Mouse (Mus musculus) ES-CJ7 (cell line): ENCODE measurements around the gene Nme4.
"Not testable (repeated sequence)": the region's sequence is repeated elsewhere in the genome, so short reads cannot be mapped to it uniquely, and the experiment has no call there.

Source experiments
- DNase-seq: peaks from one replicate; pipeline ENCODE4 v3.0.0; 2011; ENCODE audit warnings: low read depth, low spot score

Nme4 gene

GRCm38 (mm10) chr17:26095121-26095740, at the start of gene Nme4:
Gene Nme4 (minus strand): TSS chr17:26095602.
- DNase-seq: peak; percentile 33

- DNase-seq: no peak
Measured at GRCm38 (mm10) chr17:26143386-26143785, 48.0 kb upstream of the Nme4 start.

DNA sequence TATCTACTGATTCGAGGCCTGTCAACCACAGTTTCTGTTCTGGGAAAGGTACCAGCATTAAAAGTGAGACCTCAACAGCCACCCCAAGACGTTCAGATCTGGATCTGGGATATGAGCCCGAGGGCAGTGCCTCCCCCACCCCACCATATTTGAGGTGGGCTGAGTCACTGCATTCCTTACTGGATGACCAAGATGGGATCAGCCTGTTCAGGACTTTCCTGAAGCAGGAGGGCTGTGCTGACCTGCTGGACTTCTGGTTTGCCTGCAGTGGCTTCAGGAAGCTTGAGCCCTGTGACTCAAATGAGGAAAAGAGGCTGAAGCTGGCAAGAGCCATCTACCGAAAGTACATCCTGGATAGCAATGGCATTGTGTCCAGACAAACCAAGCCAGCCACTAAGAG, 47.4 kb upstream of the Nme4 start:
- DNase-seq: no peak

DNA sequence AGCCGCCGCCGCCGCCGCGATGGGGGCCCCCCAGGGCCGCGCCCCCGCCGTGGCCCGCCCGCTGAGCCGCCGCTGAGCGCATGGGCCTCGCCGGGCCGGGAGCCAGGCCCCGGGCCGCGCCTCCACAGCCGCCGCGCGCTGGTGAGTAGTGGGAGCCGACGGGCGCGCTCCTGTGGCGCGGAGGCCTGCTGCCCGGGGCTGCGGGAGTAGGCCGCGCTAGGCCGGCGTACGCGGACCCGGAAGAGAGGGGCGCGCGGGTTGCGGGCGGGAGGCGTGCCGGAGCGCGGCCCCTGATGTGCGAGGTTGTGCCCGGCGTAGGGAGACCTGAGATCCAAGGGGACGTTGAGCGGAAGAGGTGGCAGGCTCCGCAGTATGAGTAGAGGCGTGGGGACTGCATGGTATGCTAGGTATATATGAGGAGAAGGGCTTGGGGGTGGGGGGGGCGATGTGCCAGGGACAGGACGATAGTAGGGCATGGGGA, 43.5 kb upstream of the Nme4 start:
- no peak for DNase-seq

DNA sequence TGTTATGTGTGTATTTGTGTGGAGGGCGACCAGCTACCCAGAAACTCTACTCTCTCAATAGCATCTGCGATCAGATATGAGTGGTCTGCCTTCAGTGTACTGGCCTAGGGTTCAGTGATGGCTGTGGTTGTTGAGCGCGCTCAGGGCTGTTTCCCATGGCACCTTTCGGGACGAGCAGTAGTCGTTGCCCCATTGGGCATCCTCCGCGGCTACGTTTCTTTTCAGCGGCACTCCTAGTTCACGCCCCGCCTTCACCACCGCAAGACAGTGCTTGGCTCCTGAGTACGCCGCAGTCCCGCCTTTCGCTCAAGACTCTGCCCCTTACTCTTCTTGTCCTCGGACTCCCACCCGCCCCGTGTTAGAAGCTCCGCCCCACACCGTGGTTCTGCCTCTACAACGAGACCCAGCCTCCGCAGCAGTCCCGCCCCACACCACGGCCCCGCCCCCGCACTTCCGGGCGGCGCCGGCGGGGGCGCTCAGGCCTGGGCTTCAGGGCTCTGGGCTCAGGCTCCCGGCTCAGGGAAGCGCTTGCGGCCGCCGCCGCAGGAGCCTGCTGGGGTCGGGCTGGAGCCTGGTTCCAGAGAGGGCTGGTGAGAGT, 42.9 kb upstream of the Nme4 start, which contains the start of gene Axin1:
Gene Axin1 (plus strand): TSS at position 450 of the 598 bp plus-strand sequence.
- peak; percentile 99 for DNase-seq

- no peak for DNase-seq
Measured at GRCm38 (mm10) chr17:26137751-26138130, 42.3 kb upstream of the Nme4 start.

- DNase-seq: no peak
Measured at GRCm38 (mm10) chr17:26137106-26137750, 41.8 kb upstream of the Nme4 start.

GRCm38 (mm10) chr17:26131856-26132853, 36.8 kb upstream of the Nme4 start:
- DNase-seq: no peak

GRCm38 (mm10) chr17:26131062-26131732, 35.8 kb upstream of the Nme4 start:
- no peak for DNase-seq

DNA sequence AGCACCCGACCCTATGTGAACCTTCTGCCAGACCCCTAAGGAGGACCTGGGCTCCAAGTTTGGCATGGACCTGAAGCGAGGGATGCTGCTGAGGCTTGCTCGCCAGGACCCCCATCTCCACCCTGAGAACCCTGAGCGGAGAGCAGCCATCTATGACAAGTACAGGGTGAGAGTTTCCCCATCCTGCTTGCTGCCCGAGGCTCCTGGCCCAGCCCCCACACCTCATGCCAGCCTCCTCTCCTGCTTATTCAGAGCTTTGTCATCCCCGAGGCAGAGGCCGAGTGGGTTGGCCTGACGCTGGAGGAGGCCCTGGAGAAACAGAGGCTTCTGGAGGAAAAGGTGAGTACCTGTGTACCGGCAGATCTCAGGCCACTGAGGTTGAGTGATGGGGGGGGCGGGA, 29.8 kb upstream of the Nme4 start:
- no peak for DNase-seq

- DNase-seq: no peak
Measured at GRCm38 (mm10) chr17:26124560-26124959, 29.2 kb upstream of the Nme4 start.

GRCm38 (mm10) chr17:26123267-26123684, 27.9 kb upstream of the Nme4 start, which contains the start of gene Mrpl28:
Gene Mrpl28 (plus strand): TSS chr17:26123500.
- DNase-seq: peak; percentile 98

DNA sequence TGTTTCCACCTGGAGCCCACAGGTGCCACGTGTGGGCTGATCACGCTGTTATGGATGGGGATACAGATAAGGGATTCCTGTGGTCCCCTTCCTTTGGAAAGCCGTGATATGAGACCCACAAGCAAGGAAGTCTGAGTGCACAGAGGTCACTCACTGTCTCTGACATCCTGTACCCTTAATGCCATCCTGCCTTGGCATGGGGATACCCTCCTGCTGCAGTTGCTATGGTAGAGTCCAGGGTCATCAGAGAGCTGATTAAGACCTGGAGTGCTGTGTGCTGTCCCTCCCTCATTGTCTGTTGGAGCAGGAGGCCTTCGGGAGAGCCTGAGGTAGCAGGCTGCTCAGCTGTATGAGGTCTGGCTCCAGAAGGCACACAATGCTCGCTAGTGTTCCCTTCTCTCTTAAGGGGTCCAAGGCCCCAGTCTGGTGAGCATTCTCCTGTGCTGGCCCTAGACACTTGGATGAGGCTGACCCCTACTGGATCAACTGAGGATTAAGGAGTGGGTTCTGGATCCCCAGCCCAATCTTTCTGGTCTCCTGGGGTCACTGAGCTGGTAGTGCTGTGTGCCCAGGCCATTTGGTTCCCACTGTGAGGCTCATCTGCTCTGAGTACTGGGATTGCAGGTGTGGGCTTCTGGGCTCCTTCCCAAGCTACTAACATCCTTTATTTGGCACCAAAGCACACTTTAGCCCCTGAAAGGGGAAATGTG, 27.2 kb upstream of the Nme4 start:
- peak; percentile 38 for DNase-seq

DNA sequence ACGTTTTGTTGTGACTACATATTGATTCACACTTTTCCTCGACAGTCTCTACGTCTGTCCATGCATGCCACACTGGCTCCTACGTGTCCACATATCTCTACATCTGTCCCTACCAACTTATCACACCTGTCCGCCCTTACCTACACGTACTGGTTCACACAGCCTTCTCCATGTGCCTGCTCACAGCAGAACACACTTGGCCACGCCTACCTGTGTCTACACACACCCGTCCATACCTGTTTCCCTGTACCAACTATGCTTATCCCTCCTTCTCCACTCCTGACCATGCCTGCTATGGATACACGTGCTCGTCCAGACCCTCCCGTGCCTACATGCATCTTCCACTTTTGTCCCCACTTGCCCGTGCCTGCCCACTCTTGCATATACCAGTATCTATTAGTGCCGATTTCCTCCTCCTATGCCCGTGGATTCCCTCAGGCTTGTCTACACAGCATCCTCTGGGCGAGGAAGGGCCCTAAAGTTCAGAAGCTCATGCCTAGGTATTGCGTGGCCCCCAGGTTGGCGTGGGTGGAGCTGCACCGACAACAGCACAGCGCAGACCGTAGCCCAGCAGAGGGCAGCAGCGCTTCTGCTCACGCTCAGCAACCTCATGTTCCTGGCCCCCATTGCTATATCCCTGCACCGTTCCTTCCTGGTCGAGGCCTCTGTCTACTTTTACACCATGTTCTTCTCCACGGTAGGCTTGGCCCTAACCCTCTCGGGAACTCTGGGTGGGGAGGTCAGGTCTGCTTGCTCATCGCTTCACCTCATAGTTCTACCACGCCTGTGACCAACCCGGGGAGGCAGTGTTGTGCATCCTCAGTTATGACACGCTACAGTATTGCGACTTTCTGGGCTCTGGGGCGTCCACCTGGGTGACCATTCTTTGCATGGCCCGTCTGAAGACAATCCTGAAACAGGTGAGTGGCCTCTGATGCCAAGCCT, 24.6 kb upstream of the Nme4 start:
- peak; percentile 78 for DNase-seq

- DNase-seq: no peak
Measured at GRCm38 (mm10) chr17:26116503-26117258, 21.3 kb upstream of the Nme4 start.

- DNase-seq: no peak
Measured at GRCm38 (mm10) chr17:26115956-26116487, 20.6 kb upstream of the Nme4 start.

DNA sequence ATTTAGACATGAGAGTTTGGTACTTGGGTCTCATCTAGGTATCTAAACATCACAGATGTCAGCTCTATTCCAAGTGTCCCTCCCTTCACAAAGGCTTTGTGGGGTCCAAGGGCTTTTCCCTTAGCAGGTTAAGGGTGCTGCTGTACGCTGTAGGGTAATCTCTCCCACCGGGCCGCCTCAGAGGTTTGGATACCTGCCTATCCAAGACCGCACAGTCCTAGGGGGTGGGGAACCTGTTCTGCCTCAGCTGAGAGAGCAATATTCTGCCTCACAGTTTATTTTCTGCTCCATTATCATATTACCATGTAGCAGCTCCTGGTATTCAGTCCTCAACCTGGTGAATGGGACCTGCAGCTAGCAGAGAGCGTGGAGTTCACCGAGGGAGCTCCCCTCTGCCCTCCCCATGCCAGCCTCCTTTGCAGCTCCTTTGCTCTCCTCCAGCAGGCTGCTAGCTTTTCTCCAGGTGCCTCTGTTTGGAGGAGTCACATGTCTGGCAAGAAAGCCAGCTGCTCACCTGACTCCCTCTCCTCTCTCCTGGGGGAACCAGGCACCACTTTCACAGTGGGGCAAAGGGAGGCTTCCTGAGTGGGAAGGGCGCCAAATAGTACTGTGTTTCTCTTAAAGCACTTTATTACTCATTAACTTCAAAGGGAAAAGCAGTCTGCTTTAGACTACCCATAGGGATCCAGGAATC, 19.9 kb upstream of the Nme4 start:
- DNase-seq: no peak

- DNase-seq: not testable (repeated sequence)
Measured at GRCm38 (mm10) chr17:26114461-26114860, 19.1 kb upstream of the Nme4 start.
